ENCODE assay signal across 19 mouse cellular contexts in genomic region chr5:89734759-89735158, GRCm38 (mm10).
"Had no signal": no experiment of that assay in that cellular context is flagged by ENCODE, and none has a peak within 500 bp of the region (broad histone marks: within the 10 kb centered on the region; RNA-seq: fewer than 3 reads in every experiment).

No protein-coding gene starts in this region.

- ATAC-seq: lung, postnatal 0 days; midbrain, embryonic 16.5 days had no signal

- H3K4me2 ChIP-seq: lung, embryonic 15.5 days; midbrain, embryonic 12.5 days; neural tube, embryonic 13.5 days; neural tube, embryonic 15.5 days had no signal

- H3K27me3 ChIP-seq: lung, embryonic 15.5 days; midbrain, embryonic 12.5 days; neural tube, embryonic 13.5 days; neural tube, embryonic 15.5 days had no signal

- H3K9me3 ChIP-seq: lung, embryonic 15.5 days; midbrain, embryonic 10.5 days; midbrain, embryonic 12.5 days; neural tube, embryonic 13.5 days; neural tube, embryonic 15.5 days had no signal

- H3K4me3 ChIP-seq: lung, embryonic 15.5 days; midbrain, embryonic 10.5 days; midbrain, embryonic 12.5 days; myocyte; neural tube, embryonic 13.5 days; neural tube, embryonic 15.5 days had no signal

- H3K27ac ChIP-seq: lung, embryonic 15.5 days; midbrain, embryonic 10.5 days; midbrain, embryonic 12.5 days; neural tube, embryonic 13.5 days; neural tube, embryonic 15.5 days had no signal

- DNase-seq: lung, adult 18-20 months; lung, postnatal 4 days; midbrain, embryonic 14.5 days; retina, postnatal 1 day; right cerebral cortex, adult 18-20 months; right cerebral cortex, postnatal 25 days; right cerebral cortex, postnatal 4 days; spleen, adult 18-20 months; thymus, adult 2 months; thymus, postnatal 25 days; thymus, postnatal 4 days had no signal

- H3K9ac ChIP-seq: lung, embryonic 15.5 days; midbrain, embryonic 12.5 days; neural tube, embryonic 13.5 days; neural tube, embryonic 15.5 days had no signal

- H3K36me3 ChIP-seq: lung, embryonic 15.5 days; midbrain, embryonic 10.5 days; midbrain, embryonic 12.5 days; neural tube, embryonic 13.5 days; neural tube, embryonic 15.5 days had no signal

- H3K4me1 ChIP-seq: lung, embryonic 15.5 days; midbrain, embryonic 10.5 days; midbrain, embryonic 12.5 days; neural tube, embryonic 13.5 days; neural tube, embryonic 15.5 days had no signal
